Mouse (Mus musculus) embryonic facial prominence, embryonic 12.5 days (tissue): ENCODE data around the gene Abl1. TPM values are rescaled to one million over a fixed set of nuclear protein-coding genes. Genes with fewer than 3 reads are reported as not detected.

Experiments
- ATAC-seq: fragments of 200-750 bp; cut with Nextera tagmentation; 2 replicates; pipeline ENCODE4 v1.8.0; 2017; ENCODE audit not compliant: insufficient number of reproducible peaks, insufficient read depth, low FRiP score, low TSS enrichment
- H3K27ac ChIP-seq: fragments of 300-500 bp; sonication (generic); 2 replicates; pipeline ENCODE4 v1.5.1; 2016; ENCODE audit warnings: mild to moderate bottlenecking
- H3K27me3 ChIP-seq: fragments of 300-500 bp; sonication (generic); 2 replicates; pipeline ENCODE4 v1.6.1; 2016; ENCODE audit warnings: mild to moderate bottlenecking, moderate library complexity
- H3K36me3 ChIP-seq: fragments of 300-500 bp; sonication (generic); 2 replicates; pipeline ENCODE4 v1.6.1; 2016; ENCODE audit warnings: mild to moderate bottlenecking
- H3K4me1 ChIP-seq: fragments of 300-500 bp; sonication (generic); 2 replicates; pipeline ENCODE4 v1.6.1; 2016
- H3K4me2 ChIP-seq: fragments of 300-500 bp; sonication (generic); replicated peaks from 2 replicates; pipeline ENCODE4 v1.6.1; 2016; ENCODE audit warnings: mild to moderate bottlenecking, moderate library complexity
- H3K4me3 ChIP-seq: fragments of 300-500 bp; sonication (generic); 2 replicates; pipeline ENCODE4 v1.5.1; 2016; ENCODE audit warnings: mild to moderate bottlenecking
- H3K9ac ChIP-seq: fragments of 300-500 bp; sonication (generic); 2 replicates; pipeline ENCODE4 v1.6.1; 2016; ENCODE audit warnings: mild to moderate bottlenecking, moderate library complexity
- H3K9me3 ChIP-seq: fragments of 300-500 bp; sonication (generic); 2 replicates; pipeline ENCODE4 v1.6.1; 2016; ENCODE audit warnings: mild to moderate bottlenecking, moderate library complexity
- WGBS: fragments of 180-500 bp; shearing (Covaris S2); methylation state at CpG from one replicate; pipeline ENCODE4 v1.1.7; 2016; 5-methylcytosine and 5-hydroxymethylcytosine counted together
- polyA plus RNA-seq: library from polyadenylated mRNA; unstranded; fragments of >200 nt; fragmentation: Nextera tagmentation; extraction: Ambion mirVana; gene quantifications from 2 replicates; pipeline ENCODE4 v1.2.1, GENCODE M21; 2016

Abl1 gene
- polyA plus RNA-seq, 1 experiment from 2014 or later, result 67.5 TPM

DNA sequence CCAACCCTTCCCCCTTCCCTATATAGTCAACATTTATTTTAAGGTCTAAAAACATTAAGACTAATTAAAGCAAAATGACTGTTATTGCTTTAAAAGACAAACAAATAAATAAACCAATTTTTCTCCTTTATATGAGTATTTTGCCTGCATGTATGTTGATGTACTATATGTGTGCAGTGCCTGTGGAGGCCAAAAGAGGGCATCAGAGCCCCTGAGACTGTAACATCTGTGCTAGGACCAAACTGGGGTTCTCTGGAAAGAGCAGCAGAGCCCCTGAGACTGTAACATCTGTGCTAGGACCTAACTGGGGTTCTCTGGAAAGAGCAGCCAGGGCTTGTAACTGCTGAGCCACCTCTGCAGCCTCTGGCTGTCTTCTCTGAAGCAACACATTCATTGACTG is 10.0 kb downstream of the Abl1 start:
- Histone ChIP-seq H3K9ac (no peak overlapping the region), H3K9me3 (no peaks in the 10 kb centered on the region), H3K36me3 (peaks cover 45% of the 10 kb centered on the region), H3K4me3 (no peak overlapping the region), H3K27me3 (no peaks in the 10 kb centered on the region), H3K4me2 (no peak overlapping the region), H3K4me1 (no peaks in the 10 kb centered on the region), H3K27ac (no peak overlapping the region)
- ATAC-seq, result no peak

DNA sequence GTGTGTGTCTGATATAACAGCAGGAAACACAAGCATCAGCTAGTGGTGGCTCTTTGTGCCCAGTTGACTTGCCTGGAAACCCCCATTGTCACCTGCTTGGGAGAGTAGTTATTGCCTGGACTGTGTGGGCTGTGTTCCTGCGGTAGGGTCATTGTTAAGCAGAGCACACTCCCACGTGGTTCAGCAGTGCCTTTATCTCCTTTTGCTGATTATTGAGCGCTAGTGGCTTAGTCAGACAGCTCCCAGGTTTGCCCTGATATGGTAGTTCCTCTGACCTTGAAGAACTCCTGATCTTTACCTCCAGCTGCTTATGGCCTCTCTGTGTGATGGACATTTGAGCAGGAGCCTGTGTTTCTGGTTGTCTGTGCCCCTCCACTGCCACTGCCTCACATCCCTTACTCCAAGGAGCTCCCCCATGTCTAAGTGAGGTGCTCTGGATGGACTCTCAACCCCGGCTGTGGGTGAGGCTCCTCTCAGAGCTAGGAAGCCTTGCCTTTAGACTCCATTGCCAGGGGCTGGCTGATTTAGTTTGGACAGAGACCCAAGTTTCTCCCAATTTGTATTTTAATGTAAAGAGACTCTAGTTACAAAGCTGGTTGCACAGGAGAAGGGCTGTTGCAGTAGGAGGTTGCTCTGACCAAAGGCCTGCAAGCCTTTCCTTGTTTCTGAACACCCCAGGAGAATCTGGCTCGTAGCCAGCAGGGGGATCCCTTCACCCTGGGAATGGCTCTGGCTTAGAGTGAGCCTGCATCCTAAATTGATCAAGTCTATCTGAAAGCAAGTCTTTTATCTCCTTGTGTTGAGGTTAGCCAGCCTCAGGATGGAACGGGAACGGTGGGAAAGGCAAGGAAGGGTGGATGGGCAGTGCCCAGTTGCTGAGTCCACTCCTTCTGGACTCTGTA is 12.6 kb downstream of the Abl1 start:
- ATAC-seq, result no peak
- H3K4me3 ChIP-seq, result no peak overlapping the region
- WGBS, result 58% methylated on average over 7 of the region's 7 CpGs
- H3K27ac ChIP-seq, result no peak overlapping the region
- H3K27me3 ChIP-seq, result no peaks in the 10 kb centered on the region
- H3K4me2 ChIP-seq, result no peak overlapping the region
- peaks cover 46% of the 10 kb centered on the region for H3K36me3 ChIP-seq
- H3K4me1 ChIP-seq, result no peaks in the 10 kb centered on the region; the same call in 1 of the 2 replicates
- H3K9ac ChIP-seq, result no peak overlapping the region
- H3K9me3 ChIP-seq, result no peaks in the 10 kb centered on the region

DNA sequence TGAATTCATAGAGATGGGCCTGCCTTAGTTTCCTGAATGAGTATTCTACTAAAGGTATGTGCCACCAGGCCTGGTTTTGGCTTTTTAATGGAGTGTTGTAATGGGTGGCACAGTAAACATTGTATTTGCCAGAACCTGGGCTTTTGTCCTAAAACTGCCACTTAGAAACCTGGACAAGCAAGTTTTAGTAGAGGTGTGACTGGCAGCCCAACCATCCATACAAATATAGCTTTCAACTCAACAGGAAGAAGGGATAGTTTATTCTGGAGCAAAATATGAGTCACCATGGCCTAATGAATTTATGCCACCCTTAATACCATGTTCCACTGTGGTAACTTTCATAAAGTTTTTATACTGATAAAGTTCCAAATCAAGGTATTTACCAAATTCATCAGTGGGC is 15.1 kb downstream of the Abl1 start:
- H3K9me3 ChIP-seq, result no peaks in the 10 kb centered on the region
- H3K4me1 ChIP-seq, result no peaks in the 10 kb centered on the region; the same call in 1 of the 2 replicates
- H3K4me2 ChIP-seq, result no peak overlapping the region
- H3K4me3 ChIP-seq, result no peak overlapping the region
- H3K27ac ChIP-seq, result no peak overlapping the region
- no peak for ATAC-seq
- H3K36me3 ChIP-seq, result peaks cover 37% of the 10 kb centered on the region
- H3K27me3 ChIP-seq, result no peaks in the 10 kb centered on the region
- H3K9ac ChIP-seq, result no peak overlapping the region

DNA sequence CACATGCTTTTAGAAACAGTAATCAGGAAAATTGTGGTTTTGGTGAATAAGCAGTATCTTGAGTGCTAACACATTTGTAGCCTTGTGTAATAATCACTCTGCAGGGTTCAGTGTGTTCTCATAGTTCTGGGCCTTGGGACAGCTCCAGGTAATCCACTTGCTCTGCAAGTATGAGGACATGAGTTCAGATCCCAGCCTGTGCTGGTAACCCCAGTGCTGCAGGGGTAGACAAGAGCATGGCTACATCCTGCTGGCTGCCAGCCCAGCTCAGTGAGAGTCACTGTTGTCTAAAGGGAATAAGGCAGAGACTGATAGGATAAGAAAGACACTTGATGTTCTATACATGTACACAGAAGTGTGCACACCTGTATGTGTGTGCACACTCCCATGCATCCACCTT is 17.7 kb downstream of the Abl1 start:
- Histone ChIP-seq H3K27ac (no peak overlapping the region), H3K9ac (no peak overlapping the region), H3K4me3 (no peak overlapping the region), H3K9me3 (no peaks in the 10 kb centered on the region), H3K27me3 (no peaks in the 10 kb centered on the region), H3K4me2 (no peak overlapping the region), H3K36me3 (0 out of 2 replicates have a peak, but pooled peaks cover 20% of the 10 kb centered on the region), H3K4me1 (no peaks in the 10 kb centered on the region; the same call in 1 of the 2 replicates)
- ATAC-seq, result no peak

DNA sequence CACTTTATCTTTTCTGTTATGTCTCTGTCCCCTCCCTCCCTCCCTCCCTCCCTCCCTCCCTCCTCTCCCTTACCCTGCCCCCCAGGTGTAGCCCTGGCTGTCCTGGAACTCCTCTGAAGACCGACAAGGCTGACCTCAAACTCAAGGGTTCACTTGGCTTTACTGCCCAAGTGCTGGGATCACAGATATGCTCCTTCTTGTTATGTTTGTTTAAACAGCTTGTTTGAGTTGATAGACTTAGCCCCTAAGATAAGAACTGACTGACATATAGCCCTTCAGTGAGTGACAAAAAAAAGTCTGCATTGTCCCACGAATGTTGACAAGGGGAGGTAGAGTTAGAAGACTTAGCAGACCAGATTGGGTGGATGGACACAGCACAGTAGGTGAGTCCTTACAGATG is 18.4 kb downstream of the Abl1 start:
- no peak overlapping the region for H3K27ac ChIP-seq
- no peaks in the 10 kb centered on the region; the same call in 1 of the 2 replicates for H3K4me1 ChIP-seq
- H3K9me3 ChIP-seq, result no peaks in the 10 kb centered on the region
- no peaks in the 10 kb centered on the region for H3K27me3 ChIP-seq
- 62% methylated on average over 2 of the region's 2 CpGs for WGBS
- H3K4me2 ChIP-seq, result no peak overlapping the region
- no peak overlapping the region for H3K4me3 ChIP-seq
- H3K36me3 ChIP-seq, result 0 out of 2 replicates have a peak, but pooled peaks cover 25% of the 10 kb centered on the region
- ATAC-seq, result no peak
- H3K9ac ChIP-seq, result no peak overlapping the region

DNA sequence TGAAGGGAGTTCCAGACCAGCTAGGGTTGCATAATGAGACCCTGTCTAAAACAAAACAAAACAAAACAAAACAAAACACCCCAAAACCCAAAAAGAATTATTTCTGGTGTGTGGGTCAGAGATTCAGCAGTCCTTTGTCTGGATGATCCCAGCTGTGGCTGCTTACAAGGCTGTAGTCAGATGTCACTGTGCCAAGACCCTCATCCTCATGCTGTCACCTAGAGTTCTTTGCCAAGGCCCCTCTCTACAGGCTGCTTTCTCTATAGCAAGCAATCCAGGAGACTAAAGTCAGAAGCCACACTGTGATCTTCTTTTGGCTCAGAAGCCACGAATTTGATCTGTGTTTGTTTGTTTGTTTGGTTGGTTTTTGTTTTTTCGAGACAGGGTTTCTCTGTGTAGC is 24.5 kb downstream of the Abl1 start:
- no peak overlapping the region for H3K4me3 ChIP-seq
- 73% methylated on average over 2 of the region's 2 CpGs for WGBS
- no peak for ATAC-seq
- no peaks in the 10 kb centered on the region for H3K9me3 ChIP-seq
- H3K9ac ChIP-seq, result no peak overlapping the region
- peaks cover 14% of the 10 kb centered on the region; the same call in 1 of the 2 replicates for H3K36me3 ChIP-seq
- H3K27me3 ChIP-seq, result no peaks in the 10 kb centered on the region
- H3K4me1 ChIP-seq, result no peaks in the 10 kb centered on the region
- no peak overlapping the region for H3K27ac ChIP-seq
- H3K4me2 ChIP-seq, result no peak overlapping the region

DNA sequence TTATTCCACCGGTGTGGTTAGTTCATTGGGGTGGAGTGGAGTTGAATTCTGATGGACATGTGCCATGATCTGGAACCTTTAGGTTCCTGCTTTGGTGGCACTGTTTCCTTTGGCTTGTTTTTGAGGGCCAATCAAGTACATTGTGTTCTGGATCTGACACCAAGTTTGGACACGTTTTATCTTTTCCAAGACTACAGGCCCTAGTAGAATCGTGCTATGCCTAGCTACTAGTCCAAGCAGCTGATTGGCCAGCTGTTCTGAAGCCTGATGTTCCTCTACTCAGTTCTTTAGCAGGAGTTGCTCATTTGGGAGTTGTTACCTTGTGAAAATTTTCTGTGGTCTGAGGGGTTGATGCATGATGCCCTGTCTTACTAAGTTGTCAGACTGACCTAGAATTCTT is 25.6 kb downstream of the Abl1 start:
- H3K4me1 ChIP-seq, result no peaks in the 10 kb centered on the region
- no peak overlapping the region for H3K27ac ChIP-seq
- WGBS, result 93% methylated on average over 3 of the region's 3 CpGs
- H3K4me2 ChIP-seq, result no peak overlapping the region
- no peaks in the 10 kb centered on the region for H3K27me3 ChIP-seq
- H3K9ac ChIP-seq, result no peak overlapping the region
- H3K4me3 ChIP-seq, result no peak overlapping the region
- peaks cover 12% of the 10 kb centered on the region; the same call in 1 of the 2 replicates for H3K36me3 ChIP-seq
- ATAC-seq, result no peak
- H3K9me3 ChIP-seq, result no peaks in the 10 kb centered on the region

DNA sequence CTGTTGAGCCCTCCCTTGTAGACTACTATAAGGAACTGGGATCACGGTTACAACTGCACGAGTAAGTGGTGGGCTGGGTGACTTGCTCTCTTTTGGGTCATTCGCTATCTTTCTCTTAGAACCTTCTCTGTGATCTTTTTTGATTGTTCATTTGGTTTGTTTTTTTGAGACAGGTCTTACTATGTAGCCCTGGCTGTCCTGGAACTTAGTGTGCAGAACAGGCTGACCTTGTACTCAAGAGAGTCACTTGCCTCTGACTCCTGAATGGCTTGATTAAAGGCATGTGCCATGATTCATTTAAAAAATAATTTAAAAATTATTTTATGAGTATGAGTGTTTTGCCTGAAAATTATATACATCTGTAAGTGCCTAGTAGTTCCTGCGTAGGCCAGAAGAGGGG is 26.6 kb downstream of the Abl1 start:
- H3K4me3 ChIP-seq, result no peak overlapping the region
- WGBS, result 91% methylated on average over 4 of the region's 4 CpGs
- peaks cover 12% of the 10 kb centered on the region; the same call in 1 of the 2 replicates for H3K36me3 ChIP-seq
- no peak for ATAC-seq
- H3K9me3 ChIP-seq, result no peaks in the 10 kb centered on the region
- H3K4me1 ChIP-seq, result no peaks in the 10 kb centered on the region
- H3K27me3 ChIP-seq, result no peaks in the 10 kb centered on the region
- no peak overlapping the region for H3K27ac ChIP-seq
- H3K4me2 ChIP-seq, result no peak overlapping the region
- H3K9ac ChIP-seq, result no peak overlapping the region

DNA sequence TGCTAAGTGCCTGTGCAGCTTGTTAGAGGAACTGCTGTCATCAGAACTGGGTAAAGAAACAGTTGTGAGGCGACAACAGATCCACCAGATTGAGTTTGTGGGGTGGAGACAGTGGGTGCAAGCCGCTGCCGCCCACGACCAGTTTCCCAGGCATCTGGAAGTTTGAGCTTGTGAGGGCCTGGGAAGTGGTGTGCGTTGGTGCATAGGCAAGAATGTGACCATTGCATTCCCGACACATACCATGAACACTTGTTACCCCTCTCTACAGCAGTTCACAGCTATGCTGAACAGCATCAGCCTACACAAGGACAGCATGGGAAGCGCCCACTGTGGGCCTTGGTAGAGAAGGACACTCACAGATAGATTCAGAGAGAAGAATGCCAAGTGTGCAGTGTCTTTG is 27.8 kb downstream of the Abl1 start:
- Histone ChIP-seq H3K27ac (no peak overlapping the region), H3K9me3 (no peaks in the 10 kb centered on the region), H3K9ac (no peak overlapping the region), H3K4me3 (no peak overlapping the region), H3K4me1 (no peaks in the 10 kb centered on the region), H3K36me3 (peaks cover 12% of the 10 kb centered on the region; the same call in 1 of the 2 replicates), H3K27me3 (no peaks in the 10 kb centered on the region), H3K4me2 (no peak overlapping the region)
- no peak for ATAC-seq
- 89% methylated on average over 7 of the region's 7 CpGs for WGBS

DNA sequence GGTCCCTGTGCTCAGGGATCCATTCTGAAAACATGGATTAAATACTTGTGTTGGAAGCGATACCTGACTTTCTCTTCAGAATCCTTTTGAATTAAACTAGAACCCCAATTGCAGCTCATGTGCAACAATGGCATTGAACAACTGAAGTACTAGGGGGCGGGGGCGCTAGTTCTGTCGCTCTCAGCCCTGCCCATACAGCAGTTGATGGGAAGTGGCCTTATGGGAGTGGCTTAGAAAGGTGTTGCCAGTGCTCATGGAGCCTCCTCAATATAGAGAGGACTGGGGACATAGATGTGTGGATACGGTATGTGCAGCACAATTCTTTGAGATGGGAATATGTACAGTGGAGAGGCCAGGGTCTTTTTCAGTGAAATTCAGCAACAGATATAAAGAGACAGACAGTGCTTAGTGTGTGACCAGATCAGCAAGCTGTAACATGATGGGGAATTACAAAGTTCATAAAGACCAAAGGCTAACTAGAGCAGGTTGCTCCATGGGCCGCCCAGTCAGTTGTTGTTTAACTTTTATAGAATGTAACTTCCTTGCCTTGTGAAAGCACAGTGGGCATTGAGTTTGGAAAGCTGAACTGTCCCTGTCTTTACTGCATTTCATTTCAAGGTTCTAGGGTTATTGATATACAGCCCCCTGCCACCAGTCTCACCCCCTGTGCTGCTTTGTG is 31.2 kb downstream of the Abl1 start:
- Histone ChIP-seq H3K4me2 (no peak overlapping the region), H3K27me3 (no peaks in the 10 kb centered on the region), H3K9ac (no peak overlapping the region), H3K4me3 (no peak overlapping the region), H3K9me3 (no peaks in the 10 kb centered on the region), H3K27ac (no peak overlapping the region), H3K36me3 (peaks cover 8% of the 10 kb centered on the region; the same call in 1 of the 2 replicates), H3K4me1 (no peaks in the 10 kb centered on the region)
- no peak for ATAC-seq
- WGBS, result 86% methylated on average over 6 of the region's 6 CpGs

DNA sequence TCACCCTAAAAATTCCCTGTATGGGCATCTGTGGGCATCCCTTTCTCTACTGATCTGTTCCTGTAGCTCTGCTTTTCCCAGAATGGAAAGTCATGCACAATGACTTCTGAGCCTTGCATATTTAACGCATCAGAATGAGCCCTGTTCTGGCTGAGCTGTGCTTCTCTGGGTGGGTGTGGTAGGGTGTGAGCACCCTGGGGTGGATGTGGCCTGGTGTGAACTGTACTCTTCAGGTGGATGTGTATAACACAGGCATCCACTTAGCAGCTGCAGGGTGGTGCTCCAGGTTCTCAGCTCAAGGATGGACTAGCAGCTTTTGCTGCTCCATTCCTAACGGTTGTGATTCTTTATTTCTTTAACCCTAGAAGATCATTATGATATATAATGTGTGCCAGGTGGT is 31.8 kb downstream of the Abl1 start:
- Histone ChIP-seq H3K36me3 (peaks cover 8% of the 10 kb centered on the region; the same call in 1 of the 2 replicates), H3K4me3 (no peak overlapping the region), H3K9ac (no peak overlapping the region), H3K4me1 (no peaks in the 10 kb centered on the region), H3K27me3 (no peaks in the 10 kb centered on the region), H3K4me2 (no peak overlapping the region), H3K27ac (no peak overlapping the region), H3K9me3 (no peaks in the 10 kb centered on the region)
- no peak for ATAC-seq
- WGBS, result 69% methylated on average over 2 of the region's 2 CpGs

DNA sequence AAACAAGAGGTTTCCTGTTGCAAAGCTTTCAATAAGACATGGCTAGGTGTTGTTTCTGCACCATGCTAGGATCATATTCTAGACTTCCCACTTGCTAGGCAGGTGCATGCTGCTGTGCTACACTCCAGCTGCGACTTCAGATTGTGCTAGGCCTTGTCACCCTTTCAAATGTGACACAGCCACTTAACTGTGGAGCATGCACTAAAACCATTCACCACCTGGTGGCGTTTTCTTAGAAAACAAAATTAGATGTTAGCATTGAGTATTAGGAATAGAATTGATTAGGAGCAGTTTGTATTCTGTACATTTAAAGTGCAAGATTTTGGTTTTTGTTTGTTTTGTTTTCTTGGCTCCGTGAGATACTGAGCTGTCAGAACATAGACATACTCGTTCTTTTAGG is 32.6 kb downstream of the Abl1 start:
- ATAC-seq, result no peak
- no peak overlapping the region for H3K4me3 ChIP-seq
- H3K36me3 ChIP-seq, result peaks cover 8% of the 10 kb centered on the region; the same call in 1 of the 2 replicates
- H3K4me2 ChIP-seq, result no peak overlapping the region
- H3K4me1 ChIP-seq, result no peaks in the 10 kb centered on the region
- no peak overlapping the region for H3K9ac ChIP-seq
- no peaks in the 10 kb centered on the region for H3K9me3 ChIP-seq
- WGBS, result 61% methylated on average over 4 of the region's 4 CpGs
- H3K27me3 ChIP-seq, result no peaks in the 10 kb centered on the region
- H3K27ac ChIP-seq, result no peak overlapping the region
